Mouse (Mus musculus) lung, postnatal 0 days (tissue): ENCODE results near the gene Mrpl53.

Experiments
- CTCF ChIP-seq: IDR thresholded peaks from 2 replicates; pipeline ENCODE4 v1.5.1; 2016; ENCODE audit warnings: antibody characterized with exemption, mild to moderate bottlenecking
- EP300 ChIP-seq: IDR thresholded peaks from 2 replicates; pipeline ENCODE4 v1.6.1; 2016; ENCODE audit warnings: antibody characterized with exemption, mild to moderate bottlenecking, control low read depth

GRCm38 (mm10) chr6:83070247-83070310 is 38.8 kb upstream of the Mrpl53 start, which contains the start of gene Tlx2:
- TF ChIP-seq EP300 (no peak), CTCF (no peak)
